Mouse (Mus musculus) megakaryocyte-erythroid progenitor cell, adult 5 weeks (primary cell): ENCODE results near the gene Serpinb6a. TPM values are rescaled to one million over a fixed set of nuclear protein-coding genes. Genes with fewer than 3 reads are reported as not detected.

Source experiments
- polyA plus RNA-seq: library from polyadenylated mRNA; stranded (reverse); fragments of >175 nt; gene quantifications from 2 replicates; pipeline ENCODE4 v1.2.3, GENCODE M21; 2012

The Serpinb6a gene
- 5.8 and 6.0 TPM in 2 replicates for polyA plus RNA-seq

GRCm38 (mm10) chr13:34002058-34003006 is at the start of gene Serpinb6a, which contains the start of gene Ripk1:
Gene Serpinb6a, minus strand, starts transcription at chr13:34002794.
Gene Ripk1, plus strand, starts transcription at chr13:34002363.

DNA sequence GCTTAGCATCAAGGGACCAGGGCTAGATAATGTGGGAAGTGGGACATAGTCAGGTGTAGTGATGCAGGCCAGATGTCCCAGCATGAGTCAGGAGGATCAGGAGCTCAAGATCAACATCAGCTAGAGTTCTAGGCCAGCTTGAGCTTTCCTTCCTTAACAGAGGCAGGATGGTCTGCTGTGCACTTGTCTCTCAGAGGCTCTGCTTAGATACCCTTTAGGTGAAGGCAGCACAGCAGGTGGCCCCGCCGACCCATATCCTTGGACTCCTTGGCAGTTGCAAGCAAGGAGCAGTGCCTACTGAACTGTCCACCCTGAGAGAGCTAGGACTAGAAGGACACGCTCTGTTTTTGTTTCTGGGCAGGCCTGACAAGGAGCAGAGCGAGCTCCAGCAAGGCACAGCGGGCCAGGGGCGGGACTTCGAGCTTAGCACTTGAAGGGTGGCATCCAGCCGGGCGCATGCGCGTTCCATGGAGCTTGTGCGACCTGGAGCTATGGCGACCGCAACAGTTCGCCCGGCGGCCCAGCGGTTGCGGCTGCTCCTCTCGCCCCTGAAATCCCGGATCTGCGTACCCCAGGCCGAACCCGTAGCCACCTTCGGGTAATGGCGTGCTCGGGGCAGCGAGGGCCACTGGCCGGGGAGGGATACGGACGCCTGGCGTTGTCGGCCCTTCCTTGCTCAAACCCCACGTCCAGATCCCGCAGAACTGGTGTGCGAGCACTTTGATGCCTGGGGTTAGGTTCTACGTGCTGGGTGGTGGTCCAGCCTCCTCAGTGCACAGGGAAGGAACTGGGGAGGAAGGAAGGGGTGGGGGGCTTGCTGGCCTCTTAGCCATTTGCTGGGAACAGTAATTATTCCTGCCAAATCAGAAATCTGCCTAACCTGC is 34.8 kb upstream of the Serpinb6a start, which contains the start of gene Bphl:
Gene Bphl (plus strand): TSS at position 426 of the 884 bp plus-strand sequence.

GRCm38 (mm10) chr13:33964206-33965046 is 38.2 kb downstream of the Serpinb6a start, which contains the start of gene Nqo2:
Gene Nqo2, plus strand, starts transcription at chr13:33964687.

DNA sequence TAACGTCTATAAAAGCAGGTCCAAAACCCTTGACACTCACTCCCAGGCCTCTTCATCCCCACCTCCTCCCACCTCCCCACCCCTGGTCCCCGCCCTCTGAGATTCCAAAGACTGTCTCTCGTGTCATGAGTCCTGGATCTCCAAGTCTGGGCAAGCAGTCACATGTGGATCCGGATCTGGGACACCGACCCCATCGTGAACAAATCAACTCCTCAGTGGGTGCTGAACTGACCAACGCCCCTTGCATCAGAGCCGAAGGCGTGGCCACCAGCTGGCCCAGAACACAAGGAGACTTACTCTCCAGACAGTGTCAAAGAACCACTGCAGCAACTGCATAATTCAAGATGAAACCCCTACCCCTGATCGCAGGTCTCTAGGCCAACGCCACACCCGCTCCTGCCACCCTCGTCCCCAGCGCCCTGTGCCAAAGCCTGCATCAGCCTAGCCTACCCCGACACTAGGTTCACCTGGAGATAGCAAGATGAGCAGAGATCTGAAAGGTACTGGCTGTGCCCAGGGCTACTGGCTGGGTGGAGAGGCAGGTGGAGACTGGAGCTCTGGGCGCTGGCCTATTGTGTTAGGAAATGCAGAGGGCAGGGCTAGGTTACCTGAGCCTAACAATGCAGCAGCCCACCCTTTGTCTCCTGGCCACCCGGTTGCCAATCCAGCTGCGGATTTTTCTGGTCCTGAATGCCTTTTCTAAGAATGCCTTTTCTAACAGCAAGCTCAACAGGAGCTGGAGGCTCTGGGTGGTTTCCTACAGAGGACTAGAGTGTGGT is 97.2 kb downstream of the Serpinb6a start, which contains the start of gene Serpinb6c:
Gene Serpinb6c (minus strand): TSS at position 533 of the 779 bp plus-strand sequence.

Other genes starting within 250 kb of the Serpinb6a start
- not detected in 2 replicates for gene Serpinb6e, start 159.4 kb downstream of the Serpinb6a start, polyA plus RNA-seq
- gene Serpinb6c, start 97.1 kb downstream of the Serpinb6a start, polyA plus RNA-seq: not detected in 2 replicates
- gene Nqo2, start 38.1 kb downstream of the Serpinb6a start, polyA plus RNA-seq: 1.6 and 1.9 TPM in 2 replicates
- 10.1 and 11.1 TPM in 2 replicates for gene Ripk1, start 431 bp downstream of the Serpinb6a start, polyA plus RNA-seq
- gene Bphl, start 34.8 kb upstream of the Serpinb6a start, polyA plus RNA-seq: 22.5 and 26.9 TPM in 2 replicates
- 19.7 and 22.8 TPM in 2 replicates for gene Tubb2a, start 75.2 kb upstream of the Serpinb6a start, polyA plus RNA-seq
- gene Tubb2b, start 127.7 kb upstream of the Serpinb6a start, polyA plus RNA-seq: 1.2 and 1.3 TPM in 2 replicates
- gene Psmg4, start 160.2 kb upstream of the Serpinb6a start, polyA plus RNA-seq: 50.6 and 51.4 TPM in 2 replicates